Mouse (Mus musculus): ENCODE data around the gene Armcx5. TPM values are rescaled to one million over a fixed set of nuclear protein-coding genes. Genes with fewer than 3 reads are reported as not detected.
A peak's percentile ranks its signal among the peaks of the same experiment; 100 is the strongest.
"Not testable (repeated sequence)": the region's sequence is repeated elsewhere in the genome, so short reads cannot be mapped to it uniquely, and the experiment has no call there.

Gene Armcx5
- total RNA-seq, 1 experiment, result 10.0 TPM

- Histone ChIP-seq H3K27ac (ENCODE audit: insufficient read depth, low read depth, low read length, poor library complexity, severe bottlenecking) (no peak overlapping the region), H3K36me3 (ENCODE audit: control insufficient read depth, insufficient read depth, low read length, poor library complexity, severe bottlenecking) (no peaks in the 10 kb centered on the region), H3K4me3 (ENCODE audit: insufficient read depth in 1 of 2, low read depth in 1 of 2, low read length in 2 of 2, poor library complexity in 1 of 2, severe bottlenecking in 1 of 2) (no peak overlapping the region), H3K9ac (ENCODE audit: insufficient read depth, low read depth, low read length, poor library complexity, severe bottlenecking) (no peak overlapping the region), H3K9me3 (ENCODE audit: control insufficient read depth, insufficient read depth, low read depth, low read length) (no peaks in the 10 kb centered on the region), H3K4me1 (ENCODE audit: control insufficient read depth in 2 of 2, insufficient read depth in 2 of 2, low read length in 2 of 2, poor library complexity in 1 of 2) (peaks cover 2% of the 10 kb centered on the region in 2 experiments; a peak in 3 of 4 replicates)
- in situ Hi-C loops (cut with MboI; ENCODE audit: low sequenced_read_pairs in 2 of 2, unreplicated experiment in 2 of 2), result no loop called here
- TF ChIP-seq ZC3H11A (IDR thresholded peaks at IDR 0.05; ENCODE audit: borderline replicate concordance, low read depth, low read length), result no peak
- no peak for TF ChIP-seq ZNF384 (IDR thresholded peaks at IDR 0.05; ENCODE audit: low read depth, low read length)
- no peak for TF ChIP-seq MAFK (IDR thresholded peaks at IDR 0.05; ENCODE audit: insufficient read depth, low read depth, low read length)
- no peak for TF ChIP-seq HCFC1 (IDR thresholded peaks at IDR 0.05; ENCODE audit: borderline replicate concordance, insufficient read depth, low read length)
- TF ChIP-seq CHD2 (IDR thresholded peaks at IDR 0.05; ENCODE audit: low read depth, low read length), result no peak
- DNase-seq (ENCODE audit: low read depth, low spot score), result no peak
These were observed 49.8 kb downstream of the Armcx5 start for GRCm38 (mm10) chrX:135792326-135792725.

GRCm38 (mm10) chrX:135795591-135796304 is 53.2 kb downstream of the Armcx5 start:
- H3K9me3 ChIP-seq (ENCODE audit: control insufficient read depth, insufficient read depth, low read depth, low read length); H3K36me3 ChIP-seq (ENCODE audit: control insufficient read depth, insufficient read depth, low read length, poor library complexity, severe bottlenecking); H3K4me1 ChIP-seq (ENCODE audit: control insufficient read depth in 2 of 2, insufficient read depth in 2 of 2, low read length in 2 of 2, poor library complexity in 1 of 2); H3K27ac ChIP-seq (ENCODE audit: insufficient read depth, low read depth, low read length, poor library complexity, severe bottlenecking); in situ Hi-C loops (cut with MboI; ENCODE audit: low sequenced_read_pairs in 2 of 2, unreplicated experiment in 2 of 2): not testable (repeated sequence)
- peak; percentile 29 for DNase-seq (ENCODE audit: low read depth, low spot score)
- Histone ChIP-seq H3K4me3 (ENCODE audit: insufficient read depth in 1 of 2, low read depth in 1 of 2, low read length in 2 of 2, poor library complexity in 1 of 2, severe bottlenecking in 1 of 2) (peak overlapping the region; percentile 78 to 81), H3K9ac (ENCODE audit: insufficient read depth, low read depth, low read length, poor library complexity, severe bottlenecking) (peak overlapping the region; percentile 75)

- H3K27ac ChIP-seq (ENCODE audit: insufficient read depth, low read depth, low read length, poor library complexity, severe bottlenecking); in situ Hi-C loops (cut with MboI; ENCODE audit: low sequenced_read_pairs in 2 of 2, unreplicated experiment in 2 of 2); H3K36me3 ChIP-seq (ENCODE audit: control insufficient read depth, insufficient read depth, low read length, poor library complexity, severe bottlenecking); H3K9me3 ChIP-seq (ENCODE audit: control insufficient read depth, insufficient read depth, low read depth, low read length); H3K4me1 ChIP-seq (ENCODE audit: control insufficient read depth in 2 of 2, insufficient read depth in 2 of 2, low read length in 2 of 2, poor library complexity in 1 of 2); DNase-seq (ENCODE audit: low read depth, low spot score): not testable (repeated sequence)
- H3K9ac ChIP-seq (ENCODE audit: insufficient read depth, low read depth, low read length, poor library complexity, severe bottlenecking), result peak overlapping the region; percentile 75
- peak overlapping the region; percentile 78 to 81 for H3K4me3 ChIP-seq (ENCODE audit: insufficient read depth in 1 of 2, low read depth in 1 of 2, low read length in 2 of 2, poor library complexity in 1 of 2, severe bottlenecking in 1 of 2)
These were observed 54.0 kb downstream of the Armcx5 start for GRCm38 (mm10) chrX:135796305-135797211.

Other genes with a start within 250 kb of the Armcx5 start
- gene AV320801, start 248.1 kb upstream of the Armcx5 start, total RNA-seq (2012; rRNA removed), result 0.21 and 2.0 TPM in 2 replicates
- 2.8 and 12.7 TPM in 2 replicates for gene Nxf7, start 144.0 kb upstream of the Armcx5 start, total RNA-seq (2012; rRNA removed)
- gene Prame, start 115.0 kb upstream of the Armcx5 start, total RNA-seq (2012; rRNA removed), result 0.18 TPM in 1 of 2 replicates, not detected in the other
- gene Tcp11x2, start 48.9 kb upstream of the Armcx5 start, total RNA-seq (2012; rRNA removed), result 0.67 and 0.85 TPM in 2 replicates
- gene Tmsb15a, start 17.5 kb upstream of the Armcx5 start, total RNA-seq (2012; rRNA removed), result 1.2 TPM in 1 of 2 replicates, not detected in the other
- gene Gprasp1, start within 50 bp of the Armcx5 start, total RNA-seq (2012; rRNA removed), result 30.7 and 35.3 TPM in 2 replicates
- 8.8 and 15.0 TPM in 2 replicates for gene Bhlhb9, start 54.9 kb downstream of the Armcx5 start, total RNA-seq (2012; rRNA removed)
- gene Gprasp2, start 96.3 kb downstream of the Armcx5 start, total RNA-seq (2012; rRNA removed), result 11.8 and 16.3 TPM in 2 replicates

All from ES-E14 (cell line).